Mouse (Mus musculus) inflammation-experienced regulatory T-cells, adult 6 months (primary cell): ENCODE results near the gene Ssbp1. TPM values are rescaled to one million over a fixed set of nuclear protein-coding genes. Genes with fewer than 3 reads are reported as not detected.

Experiments used
- ATAC-seq: one replicate; pipeline ENCODE4 v1.8.0; 2017
- polyA plus RNA-seq, 3 experiments: library from polyadenylated mRNA; unstranded; fragments of 100-300 nt; shearing (Covaris generic); gene quantifications; one replicate each; pipeline ENCODE4 v1.2.1; 2017

Gene Ssbp1
- polyA plus RNA-seq, 3 experiments from 2014 or later, result 108 to 133 (median 114) TPM

DNA sequence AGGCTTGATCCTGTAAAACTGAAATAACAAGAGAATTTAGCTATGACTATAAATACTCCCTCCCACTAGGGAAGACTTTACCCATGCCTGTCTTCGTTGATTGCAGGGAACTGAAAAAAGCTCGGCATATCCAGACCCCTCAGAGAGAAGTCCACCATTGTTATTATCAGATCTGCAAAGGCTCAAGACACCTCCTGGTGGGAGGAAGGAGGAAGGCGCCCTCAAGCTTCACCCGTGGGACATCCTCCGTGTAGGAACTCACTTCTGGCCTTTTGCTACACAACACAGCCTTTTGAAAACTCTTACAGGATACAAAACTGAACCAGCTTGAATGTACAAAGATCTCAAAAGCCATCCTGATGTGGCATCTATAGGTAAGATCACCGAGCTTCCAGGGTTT lies 5.4 kb upstream of the Ssbp1 start:
- ATAC-seq, result peak; percentile 49

DNA sequence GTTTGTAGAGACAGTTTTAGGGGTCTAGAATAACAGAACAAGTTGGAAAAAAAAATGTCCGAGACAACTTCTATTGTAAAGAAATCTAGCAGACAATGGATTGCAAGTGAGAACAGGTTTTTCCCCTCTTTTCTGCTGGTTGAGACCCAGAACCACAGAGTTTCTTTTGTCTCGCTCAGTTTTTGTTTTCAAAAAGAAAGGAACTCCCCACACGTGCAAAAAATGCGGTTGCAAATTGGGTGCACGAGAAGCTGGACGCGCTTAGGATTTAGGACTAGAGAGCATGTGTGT lies 513 bp downstream of the Ssbp1 start:
- ATAC-seq, result no peak

DNA sequence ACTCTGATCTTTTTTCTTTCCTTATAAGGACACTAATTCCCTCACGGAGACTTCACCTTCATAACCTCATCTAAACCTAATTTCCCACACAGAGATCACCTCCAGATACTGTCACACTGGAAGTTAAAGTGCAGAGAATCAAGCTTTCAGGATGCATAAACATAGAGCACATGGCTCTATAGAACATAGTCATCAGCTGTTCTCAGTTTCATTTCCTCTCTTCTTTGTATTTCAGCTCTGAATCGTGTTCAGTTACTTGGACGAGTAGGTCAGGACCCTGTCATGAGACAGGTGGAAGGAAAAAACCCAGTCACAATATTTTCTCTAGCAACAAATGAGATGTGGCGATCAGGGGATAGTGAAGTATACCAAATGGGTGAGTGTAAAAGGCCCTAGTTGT lies 5.0 kb downstream of the Ssbp1 start:
- no peak for ATAC-seq

DNA sequence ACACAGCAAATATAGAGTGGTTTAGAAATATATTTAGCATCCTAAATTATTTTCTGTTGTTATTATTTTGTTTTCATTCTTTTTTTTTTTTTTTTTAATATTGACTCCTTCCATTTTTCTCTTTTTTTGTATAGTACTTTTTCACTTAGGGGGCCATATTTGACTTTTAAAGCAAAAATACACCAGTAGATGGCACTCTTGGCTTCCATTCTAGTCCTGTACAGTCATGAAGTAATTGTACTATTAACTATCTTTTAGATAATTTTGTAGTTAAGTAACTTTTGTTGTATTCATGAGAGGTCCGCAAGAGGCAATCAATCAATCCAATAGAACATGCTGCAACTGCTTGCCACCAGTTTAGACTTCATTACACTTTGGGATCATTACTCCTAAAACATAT lies 8.6 kb downstream of the Ssbp1 start:
- peak; percentile 58 for ATAC-seq

DNA sequence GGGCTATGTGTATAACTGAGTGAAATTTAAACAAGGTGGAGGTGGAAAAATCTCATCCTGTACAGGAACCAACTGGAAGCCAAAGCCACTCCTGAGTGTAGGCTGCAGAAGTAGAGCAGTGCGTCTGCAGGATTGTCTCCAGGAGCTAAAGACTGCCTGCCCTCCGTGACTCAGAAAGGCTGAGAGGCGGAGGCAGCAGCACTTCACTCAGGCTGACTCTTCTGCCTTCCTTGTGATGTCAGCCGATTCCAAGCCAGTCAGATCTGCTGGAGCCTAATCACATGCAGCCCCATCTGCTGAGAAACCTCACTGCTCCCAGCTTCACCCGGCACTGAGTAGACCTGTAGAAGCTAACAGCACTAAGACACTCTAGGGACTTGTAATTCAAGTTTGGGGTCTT lies 11.2 kb downstream of the Ssbp1 start:
- no peak for ATAC-seq

DNA sequence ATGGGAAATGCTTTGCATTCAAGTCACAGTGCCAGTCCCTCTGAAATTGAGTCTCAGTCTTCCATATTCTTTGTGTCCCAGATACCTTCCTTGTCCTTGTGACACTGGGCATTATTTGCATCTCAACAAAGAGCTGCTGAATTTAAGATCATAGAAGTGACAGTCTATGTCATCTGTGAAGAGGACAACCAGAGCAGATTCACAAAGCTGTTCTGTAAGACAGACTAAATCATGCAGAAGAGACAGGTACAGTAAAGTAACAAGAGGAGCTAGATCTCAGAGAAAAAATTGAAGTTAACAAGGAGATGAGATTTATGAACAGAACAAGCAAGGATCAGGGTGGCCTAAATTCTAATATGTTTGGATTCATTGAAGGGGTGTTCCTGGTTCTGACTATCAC lies 19.8 kb downstream of the Ssbp1 start, which contains the start of gene Tas2r137:
TSS of gene Tas2r137 (plus strand) at position 301 of the 400 bp plus-strand sequence.
- ATAC-seq, result no peak

DNA sequence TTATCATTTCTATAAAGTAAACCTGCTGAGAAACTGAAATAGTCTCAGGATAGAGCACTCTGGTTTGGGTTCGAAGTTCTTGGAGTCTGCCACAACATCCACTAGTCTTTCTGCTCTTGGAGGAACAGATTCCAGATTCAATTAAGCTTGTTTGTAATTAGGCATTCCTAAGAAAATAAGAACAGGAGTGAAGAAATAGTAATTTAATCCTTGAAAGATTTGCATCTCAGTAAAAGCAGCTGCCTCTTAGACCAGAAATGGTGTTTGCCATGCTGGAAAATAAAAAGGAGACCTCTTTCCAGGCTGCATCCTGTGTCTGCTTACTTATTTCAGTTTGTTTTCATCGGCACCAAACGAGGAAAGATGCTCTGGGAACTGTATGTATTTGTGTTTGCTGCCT lies 22.1 kb downstream of the Ssbp1 start, which contains the start of gene Tas2r108:
TSS of gene Tas2r108 (plus strand) at position 301 of the 400 bp plus-strand sequence.
- no peak for ATAC-seq

DNA sequence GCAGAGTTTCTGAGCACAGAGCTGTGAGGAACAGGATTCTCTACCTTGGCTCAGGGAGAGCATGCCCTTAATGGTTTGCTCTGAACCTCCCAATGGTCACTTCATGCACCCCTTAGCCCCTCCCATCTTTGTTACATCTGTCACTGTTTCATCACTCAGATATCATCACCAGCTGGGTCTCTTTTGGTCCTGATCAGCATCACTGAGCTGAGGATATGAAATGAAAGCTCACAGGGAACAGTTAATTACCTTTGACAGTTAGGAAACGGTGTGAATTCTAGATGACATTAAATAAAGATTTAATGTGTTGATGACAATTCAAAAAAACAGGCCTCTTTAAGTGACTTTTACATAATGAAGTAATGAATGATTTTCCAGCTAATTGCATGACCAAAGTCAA lies 48.3 kb downstream of the Ssbp1 start, which contains the start of gene Prss37:
TSS of gene Prss37 (minus strand) at position 101 of the 400 bp plus-strand sequence.
- no peak for ATAC-seq

Other genes starting within 250 kb of the Ssbp1 start
- 10 to 100 TPM; 42.6 to 70.6 (median 59.1) TPM for gene Agk, start 146.2 kb upstream of the Ssbp1 start, polyA plus RNA-seq
- gene E330009J07Rik, start 35.2 kb upstream of the Ssbp1 start, polyA plus RNA-seq, result 1 to 10 TPM; 3.2 to 9.1 (median 6.1) TPM
- gene Wee2, start 32.3 kb upstream of the Ssbp1 start, polyA plus RNA-seq, result not detected
- gene Tas2r137, start 19.9 kb downstream of the Ssbp1 start, polyA plus RNA-seq, result not detected
- gene Tas2r108, start 22.2 kb downstream of the Ssbp1 start, polyA plus RNA-seq, result not detected
- not detected for gene Prss37, start 48.2 kb downstream of the Ssbp1 start, polyA plus RNA-seq
- not detected for gene Olfr461, start 83.7 kb downstream of the Ssbp1 start, polyA plus RNA-seq
- gene Olfr460, start 98.1 kb downstream of the Ssbp1 start, polyA plus RNA-seq, result not detected
- not detected for gene Clec5a, start 114.5 kb downstream of the Ssbp1 start, polyA plus RNA-seq
- not detected for gene Tas2r138, start 142.0 kb downstream of the Ssbp1 start, polyA plus RNA-seq
- under 1 TPM in 1 of 3 experiments, not detected in 2; 0.34 TPM for gene Mgam, start 157.5 kb downstream of the Ssbp1 start, polyA plus RNA-seq